Mouse (Mus musculus) hindbrain, embryonic 16.5 days (tissue): ENCODE results near the gene Cmss1. TPM values are rescaled to one million over a fixed set of nuclear protein-coding genes. Genes with fewer than 3 reads are reported as not detected.

Source experiments
- ATAC-seq: fragments of 200-750 bp; cut with Nextera tagmentation; 2 replicates; pipeline ENCODE4 v1.8.0; 2017; ENCODE audit warnings: moderate TSS enrichment, moderate library complexity
- H3K27ac ChIP-seq: fragments of 300-500 bp; sonication (generic); 2 replicates; pipeline ENCODE4 v1.5.1; 2014; ENCODE audit warnings: low read depth, mild to moderate bottlenecking, control low read depth, low read length, moderate library complexity
- H3K27me3 ChIP-seq: fragments of 300-500 bp; sonication (generic); replicated peaks from 2 replicates; pipeline ENCODE4 v1.6.1; 2014; ENCODE audit warnings: low read length; ENCODE audit not compliant: control insufficient read depth, insufficient read depth
- H3K36me3 ChIP-seq: fragments of 300-500 bp; sonication (generic); 2 replicates; pipeline ENCODE4 v1.6.1; 2014; ENCODE audit warnings: mild to moderate bottlenecking, low read length, moderate library complexity, mixed read lengths; ENCODE audit not compliant: control insufficient read depth, insufficient read depth
- H3K4me1 ChIP-seq: fragments of 300-500 bp; sonication (generic); 2 replicates; pipeline ENCODE4 v1.6.1; 2014; ENCODE audit warnings: low read depth, low read length; ENCODE audit not compliant: control insufficient read depth, insufficient read depth
- H3K4me2 ChIP-seq: fragments of 300-500 bp; sonication (generic); 2 replicates; pipeline ENCODE4 v1.6.1; 2014; ENCODE audit warnings: mild to moderate bottlenecking, low read length, control low read depth, moderate library complexity
- H3K4me3 ChIP-seq: fragments of 300-500 bp; sonication (generic); 2 replicates; pipeline ENCODE4 v1.5.1; 2014; ENCODE audit warnings: mild to moderate bottlenecking, low read length, control low read depth, moderate library complexity
- H3K9ac ChIP-seq: fragments of 300-500 bp; sonication (generic); 2 replicates; pipeline ENCODE4 v1.6.1; 2014; ENCODE audit warnings: low read depth, mild to moderate bottlenecking, control low read depth, low read length, moderate library complexity
- H3K9me3 ChIP-seq: fragments of 300-500 bp; sonication (generic); 2 replicates; pipeline ENCODE4 v1.6.1; 2014; ENCODE audit warnings: mild to moderate bottlenecking, low read length, moderate library complexity; ENCODE audit not compliant: control insufficient read depth
- WGBS: fragments of 180-500 bp; shearing (Covaris S2); extraction: QIAGEN DNeasy Blood & Tissue Kit; methylation state at CpG from one replicate; pipeline ENCODE4 v1.1.7; 2014; 5-methylcytosine and 5-hydroxymethylcytosine counted together
- polyA plus RNA-seq: library from polyadenylated mRNA; unstranded; fragments of >200 nt; fragmentation: Nextera tagmentation; extraction: Ambion mirVana; gene quantifications from 2 replicates; pipeline ENCODE4 v1.2.1, GENCODE M21; 2015

The Cmss1 gene
- polyA plus RNA-seq, 1 experiment from 2014 or later = 38.4 TPM

DNA sequence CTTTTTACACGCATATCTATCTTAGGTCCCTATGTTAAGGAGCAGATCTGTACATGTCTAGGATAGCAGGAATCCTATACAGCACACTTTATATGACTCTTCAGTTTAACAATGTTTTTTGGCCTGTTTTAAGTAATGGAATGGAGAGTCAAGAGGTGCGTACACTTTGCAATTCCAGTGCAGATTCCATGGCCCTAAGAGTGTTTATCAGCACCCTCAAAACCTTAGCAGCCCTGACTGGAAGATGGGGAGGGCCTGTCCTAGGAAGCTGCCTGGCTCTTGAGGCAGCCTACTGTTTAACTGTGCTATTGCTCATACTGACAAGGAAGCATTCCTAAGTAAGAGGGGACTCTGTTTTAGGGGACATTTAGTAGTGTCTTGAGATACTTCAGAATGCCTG, 222.4 kb downstream of the Cmss1 start:
- no peak overlapping the region for H3K27ac ChIP-seq
- WGBS = 97% methylated on average over 2 of the region's 2 CpGs
- H3K9ac ChIP-seq = no peak overlapping the region
- H3K36me3 ChIP-seq = no peaks in the 10 kb centered on the region
- H3K4me1 ChIP-seq = no peaks in the 10 kb centered on the region
- no peaks in the 10 kb centered on the region for H3K27me3 ChIP-seq
- peaks cover 2% of the 10 kb centered on the region; the same call in 1 of the 2 replicates for H3K9me3 ChIP-seq
- H3K4me2 ChIP-seq = no peak overlapping the region
- ATAC-seq = no peak
- no peak overlapping the region for H3K4me3 ChIP-seq

DNA sequence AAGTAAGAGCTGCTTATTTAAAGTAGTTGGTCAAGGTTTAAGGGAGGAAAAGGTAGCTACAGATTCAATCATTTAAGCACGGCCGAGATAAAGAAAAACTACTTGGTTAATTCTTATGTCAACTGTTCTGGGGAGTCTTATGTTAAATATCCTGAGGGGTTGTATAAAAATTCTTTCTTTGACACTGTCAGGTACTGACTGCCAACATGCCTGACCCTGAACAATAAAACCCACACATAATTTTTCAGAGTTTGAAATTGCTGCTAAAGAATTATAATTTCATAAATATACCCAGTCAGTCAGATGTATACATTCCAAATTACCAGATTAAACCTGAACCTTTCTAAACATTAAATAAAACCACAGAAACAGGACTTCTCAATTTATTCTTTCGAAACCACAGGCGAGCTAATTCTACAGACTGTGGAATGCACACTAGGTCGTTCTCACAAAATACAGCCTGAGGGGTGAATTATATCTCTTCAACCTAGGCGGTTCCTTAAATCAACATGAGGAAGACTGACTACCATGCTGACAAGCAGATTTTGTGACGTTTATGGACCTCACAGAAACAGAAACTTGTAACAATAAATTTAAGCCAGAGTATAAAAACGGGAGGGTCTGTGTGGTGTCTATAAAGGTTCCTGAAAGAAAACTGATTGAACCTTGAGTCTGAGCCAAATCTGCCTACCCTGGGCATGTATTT, 223.2 kb downstream of the Cmss1 start:
- Histone ChIP-seq H3K36me3 (no peaks in the 10 kb centered on the region), H3K27me3 (no peaks in the 10 kb centered on the region), H3K4me2 (no peak overlapping the region), H3K9me3 (peaks cover 2% of the 10 kb centered on the region; the same call in 1 of the 2 replicates), H3K9ac (no peak overlapping the region), H3K4me1 (no peaks in the 10 kb centered on the region), H3K27ac (no peak overlapping the region), H3K4me3 (no peak overlapping the region)
- ATAC-seq = no peak
- WGBS = 75% methylated on average over 8 of the region's 8 CpGs

DNA sequence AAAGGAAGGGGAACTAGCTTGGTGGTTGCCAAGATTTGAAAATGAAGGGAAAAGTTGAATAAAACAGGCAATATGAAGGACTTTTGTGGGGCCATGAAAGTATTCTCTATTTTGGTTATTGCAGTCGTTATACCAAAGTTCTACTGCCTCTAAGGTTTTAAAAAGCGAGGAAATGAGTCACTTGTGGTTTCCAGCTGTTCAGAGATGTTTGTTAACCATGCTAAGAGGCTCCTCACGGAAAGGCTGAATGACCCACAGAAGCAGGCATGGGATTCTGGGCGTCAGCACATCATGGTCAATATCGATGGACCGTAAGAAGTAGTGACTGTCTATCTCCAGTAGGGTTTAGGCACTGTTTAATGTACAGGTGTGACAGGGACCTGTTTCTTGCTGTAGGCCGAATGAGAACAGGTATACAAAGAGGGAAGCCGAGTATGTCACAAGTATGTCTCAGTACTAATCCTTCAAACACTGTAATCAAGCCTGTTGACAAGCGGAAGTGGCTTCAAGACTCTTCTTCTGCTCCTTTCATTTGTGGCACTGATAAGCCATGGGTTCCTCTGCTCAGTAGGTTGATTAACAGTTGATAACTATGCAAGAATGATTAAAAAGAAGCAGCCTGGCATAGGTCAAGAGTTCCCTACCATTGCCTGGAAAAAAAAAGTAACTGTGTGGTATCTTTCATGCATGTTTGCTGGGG, 227.9 kb downstream of the Cmss1 start:
- Histone ChIP-seq H3K9me3 (peaks cover 2% of the 10 kb centered on the region; the same call in 1 of the 2 replicates), H3K27ac (no peak overlapping the region), H3K4me2 (no peak overlapping the region), H3K27me3 (no peaks in the 10 kb centered on the region), H3K36me3 (no peaks in the 10 kb centered on the region), H3K4me1 (no peaks in the 10 kb centered on the region), H3K4me3 (no peak overlapping the region), H3K9ac (no peak overlapping the region)
- ATAC-seq = no peak
- 91% methylated on average over 9 of the region's 9 CpGs for WGBS

DNA sequence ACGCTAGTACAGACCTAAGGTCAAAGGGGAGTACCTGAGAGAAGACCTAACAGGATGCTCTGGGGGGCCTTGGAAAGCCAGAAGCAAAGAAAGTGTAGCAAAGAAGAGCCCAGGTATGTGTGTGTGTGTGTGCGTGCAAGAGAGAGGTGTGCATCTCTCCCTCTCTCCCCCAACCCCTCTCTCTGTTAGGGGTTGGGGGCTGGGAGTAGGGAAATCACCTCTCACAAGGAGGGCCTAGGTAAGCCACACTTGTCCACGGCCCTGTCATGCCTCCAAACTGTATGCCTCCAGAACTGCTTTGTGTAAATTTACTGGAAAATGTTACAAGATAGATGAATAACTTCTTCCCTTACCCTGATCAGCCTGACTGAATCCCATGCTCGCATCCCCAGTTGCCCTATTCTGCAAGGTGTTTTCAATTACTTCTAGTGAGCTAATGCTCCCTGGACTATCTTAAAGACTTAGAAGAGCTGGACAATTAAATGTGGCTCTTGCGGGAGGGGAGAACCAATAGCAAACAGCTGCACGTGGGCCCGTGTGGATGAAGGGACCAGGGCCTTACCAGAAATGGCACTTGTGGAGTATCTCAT, 231.3 kb downstream of the Cmss1 start:
- Histone ChIP-seq H3K27me3 (no peaks in the 10 kb centered on the region), H3K27ac (no peak overlapping the region), H3K9me3 (no peaks in the 10 kb centered on the region; the same call in 1 of the 2 replicates), H3K9ac (no peak overlapping the region), H3K4me2 (no peak overlapping the region), H3K4me3 (no peak overlapping the region), H3K36me3 (no peaks in the 10 kb centered on the region), H3K4me1 (no peaks in the 10 kb centered on the region)
- no peak; the same call in 1 of the 2 replicates for ATAC-seq
- 85% methylated on average over 7 of the region's 7 CpGs for WGBS

DNA sequence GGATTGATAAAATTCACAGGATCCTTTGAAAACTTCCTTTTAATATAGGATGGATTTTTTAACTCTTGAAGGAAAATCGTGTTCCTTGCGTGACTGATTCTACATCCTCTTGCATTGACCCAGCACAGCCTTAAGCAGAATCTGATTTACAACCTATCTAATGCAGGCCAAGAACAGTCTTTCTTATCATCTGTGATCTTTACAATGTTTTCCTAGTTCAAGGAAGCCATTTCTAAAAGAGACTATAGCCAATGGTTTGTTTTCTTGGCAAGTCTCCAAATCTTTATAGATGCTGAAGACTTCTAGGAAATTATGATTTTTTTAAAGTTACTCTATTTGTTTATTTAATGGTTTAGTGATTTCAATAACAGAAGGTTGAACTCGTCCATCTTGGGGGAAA, 234.5 kb downstream of the Cmss1 start:
- 91% methylated on average over 3 of the region's 3 CpGs for WGBS
- Histone ChIP-seq H3K27ac (no peak overlapping the region), H3K4me2 (no peak overlapping the region), H3K36me3 (no peaks in the 10 kb centered on the region), H3K4me1 (no peaks in the 10 kb centered on the region), H3K4me3 (no peak overlapping the region), H3K9me3 (no peaks in the 10 kb centered on the region; the same call in 1 of the 2 replicates), H3K27me3 (no peaks in the 10 kb centered on the region), H3K9ac (no peak overlapping the region)
- no peak for ATAC-seq

DNA sequence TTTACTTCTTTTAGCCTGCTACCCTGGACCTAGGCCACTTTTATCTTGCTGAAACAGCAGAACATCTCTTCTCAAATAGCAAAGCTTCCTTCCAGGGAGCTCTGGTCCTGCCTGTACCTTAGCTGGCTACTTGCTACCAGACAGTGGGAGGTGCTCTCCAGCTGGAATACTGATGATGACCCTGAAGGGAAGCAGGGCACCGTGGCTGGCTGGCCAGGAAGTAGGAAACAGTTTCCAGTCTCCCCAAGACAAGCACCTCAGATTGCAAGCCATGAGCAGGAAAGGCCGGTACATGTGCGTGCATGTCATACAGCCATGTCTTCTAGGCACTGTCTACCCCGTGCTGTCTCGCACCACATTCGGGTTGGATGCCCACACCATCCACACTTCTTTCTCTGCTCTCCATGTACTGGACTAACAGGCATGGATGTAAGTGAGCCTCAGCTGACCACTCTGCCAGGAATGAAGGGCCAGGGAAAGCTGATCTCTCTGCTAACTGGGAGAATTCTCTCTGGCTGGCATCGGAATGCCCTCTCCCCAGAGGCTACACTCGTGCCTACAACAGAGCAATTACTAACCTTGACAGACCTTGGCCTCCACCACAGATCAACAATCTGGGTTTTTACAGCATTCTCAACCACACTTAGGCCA, 236.7 kb downstream of the Cmss1 start:
- ATAC-seq = no peak
- 90% methylated on average over 8 of the region's 8 CpGs for WGBS

DNA sequence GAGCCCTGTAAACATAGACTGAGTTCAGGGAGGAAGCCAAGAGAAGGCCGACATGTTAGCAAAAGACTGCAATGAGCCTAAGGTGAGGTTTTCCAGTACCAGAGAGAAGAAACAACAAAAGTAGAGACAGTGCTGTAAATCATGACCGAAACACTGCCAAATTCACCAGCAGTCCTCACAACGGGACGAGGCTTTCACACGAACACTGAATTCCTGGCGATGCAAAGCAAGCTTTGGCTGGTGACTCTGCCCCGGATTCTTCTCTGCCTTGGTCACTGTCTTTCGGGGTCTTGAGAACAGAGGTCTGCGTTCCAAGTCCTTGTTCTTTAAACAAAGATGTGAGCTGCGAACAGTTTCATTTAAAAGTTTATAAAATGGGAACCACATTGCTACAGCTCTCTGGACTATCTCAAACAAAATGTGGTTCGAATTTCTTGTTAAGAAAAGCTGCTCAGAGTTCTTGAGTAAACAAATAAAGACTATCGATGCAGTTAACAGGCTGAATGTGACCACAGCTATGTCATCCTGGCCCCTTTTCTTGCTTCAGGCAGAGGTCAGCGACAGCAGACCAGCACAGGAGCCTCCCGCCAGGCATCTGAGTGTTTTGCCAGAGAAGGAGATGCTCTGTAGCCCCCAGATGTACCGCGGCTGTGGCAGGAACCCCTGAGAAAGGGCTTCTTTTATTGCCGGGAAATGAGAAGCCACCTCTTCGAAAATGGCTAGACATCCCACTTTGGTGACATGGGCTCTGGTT, 239.5 kb downstream of the Cmss1 start:
- H3K27ac ChIP-seq = no peak overlapping the region
- no peaks in the 10 kb centered on the region for H3K27me3 ChIP-seq
- WGBS = 74% methylated on average over 18 of the region's 18 CpGs
- no peak overlapping the region for H3K4me3 ChIP-seq
- no peaks in the 10 kb centered on the region for H3K36me3 ChIP-seq
- H3K4me1 ChIP-seq = peaks cover 5% of the 10 kb centered on the region; the same call in 1 of the 2 replicates
- H3K9me3 ChIP-seq = no peaks in the 10 kb centered on the region
- no peak overlapping the region for H3K9ac ChIP-seq
- ATAC-seq = no peak
- H3K4me2 ChIP-seq = no peak overlapping the region

More for the DNA sequence above, 236.7 kb downstream of the Cmss1 start:
- Histone ChIP-seq H3K9ac (no peak overlapping the region), H3K4me2 (no peak overlapping the region), H3K9me3 (no peaks in the 10 kb centered on the region), H3K36me3 (no peaks in the 10 kb centered on the region), H3K4me1 (no peaks in the 10 kb centered on the region), H3K4me3 (no peak overlapping the region), H3K27me3 (no peaks in the 10 kb centered on the region), H3K27ac (no peak overlapping the region)

DNA sequence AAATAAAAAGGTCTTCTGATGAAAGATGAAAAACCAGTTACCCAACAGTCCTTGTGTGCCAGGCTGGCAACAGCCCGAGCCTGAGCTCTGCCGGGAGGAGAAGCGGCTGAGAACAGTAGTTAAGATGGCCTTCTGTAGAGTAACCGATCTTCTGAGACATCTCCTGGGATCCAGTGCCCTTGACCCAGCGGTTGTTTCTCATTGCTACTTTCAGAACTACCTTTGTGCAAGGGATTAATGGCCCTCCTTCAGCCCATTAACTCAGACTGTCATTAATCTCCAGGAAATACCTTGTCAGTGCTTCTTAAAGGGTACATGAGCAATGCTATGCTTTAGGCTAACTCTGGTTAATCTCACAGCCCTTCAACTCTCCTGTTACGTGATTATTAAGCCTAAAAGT, 240.5 kb downstream of the Cmss1 start:
- no peak overlapping the region for H3K27ac ChIP-seq
- H3K27me3 ChIP-seq = no peaks in the 10 kb centered on the region
- H3K36me3 ChIP-seq = no peaks in the 10 kb centered on the region
- no peak for ATAC-seq
- H3K4me3 ChIP-seq = no peak overlapping the region
- 68% methylated on average over 6 of the region's 6 CpGs for WGBS
- no peak overlapping the region for H3K9ac ChIP-seq
- no peak overlapping the region for H3K4me2 ChIP-seq
- peaks cover 5% of the 10 kb centered on the region; the same call in 1 of the 2 replicates for H3K4me1 ChIP-seq
- no peaks in the 10 kb centered on the region for H3K9me3 ChIP-seq
